Mouse (Mus musculus): Measurements from ENCODE around the gene Rgl1.

- no peak for TF ChIP-seq CTCF (IDR thresholded peaks at IDR 0.05; ENCODE audit: extremely low read depth, insufficient read depth, low read length)
- TF ChIP-seq POLR2A (IDR thresholded peaks at IDR 0.05; ENCODE audit: extremely low read depth, insufficient read depth, low read length) = no peak
Observed at GRCm38 (mm10) chr1:152618896-152619295, 147.3 kb downstream of the Rgl1 start.
